Mouse (Mus musculus): ENCODE data around the gene Zc3hc1.

DNA sequence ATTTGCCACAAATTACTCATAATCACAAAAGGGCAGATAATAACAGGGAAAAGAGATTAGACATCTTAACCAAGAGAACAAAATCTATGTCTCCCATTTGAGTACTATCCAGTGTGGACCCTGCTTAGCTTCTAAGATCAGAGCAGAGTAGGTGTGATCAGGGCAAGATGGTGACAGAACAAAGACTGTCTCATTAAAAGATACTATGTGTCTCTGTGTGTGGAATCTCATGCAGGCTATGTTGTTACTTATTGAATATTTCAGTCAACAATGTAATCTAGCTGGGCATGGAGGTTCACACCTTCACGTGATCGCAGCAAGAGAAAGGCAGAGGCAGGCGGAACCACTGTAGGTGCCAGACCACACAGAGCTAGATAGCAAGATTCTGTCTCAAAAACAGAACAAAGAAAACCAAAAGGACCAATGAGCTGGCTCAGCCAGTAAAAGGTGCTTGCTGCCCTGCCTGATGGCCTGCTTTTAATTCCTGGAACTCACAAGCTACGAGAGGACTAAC, 43.5 kb downstream of the Zc3hc1 start:
- TF ChIP-seq CTCF (IDR thresholded peaks at IDR 0.05; ENCODE audit: insufficient read depth, low read length) (no peak), POLR2A (IDR thresholded peaks at IDR 0.05; ENCODE audit: borderline replicate concordance, extremely low read depth, low read depth, low read length) (no peak)

Measured in lung, adult 2 months (tissue).